Mouse (Mus musculus): ENCODE measurements around the gene Tnnt2. TPM values are rescaled to one million over a fixed set of nuclear protein-coding genes. Genes with fewer than 3 reads are reported as not detected.

The Tnnt2 gene
- polyA plus RNA-seq, 1 experiment from 2014 or later = 0.58 TPM

GRCm38 (mm10) chr1:135892764-135893163 lies 56.6 kb downstream of the Tnnt2 start:
- Histone ChIP-seq H3K27ac (replicated peaks) (no peak overlapping the region), H3K4me3 (no peak overlapping the region), H3K27me3 (no peaks in the 10 kb centered on the region), H3K4me1 (replicated peaks) (no peaks in the 10 kb centered on the region), H3K4me2 (no peak overlapping the region), H3K9me3 (no peaks in the 10 kb centered on the region), H3K9ac (no peak overlapping the region), H3K36me3 (no peaks in the 10 kb centered on the region)
- 87% methylated on average over 6 of the region's 6 CpGs for WGBS
- ATAC-seq (ENCODE audit: low FRiP score, low read depth) = no peak

- H3K27me3 ChIP-seq = no peaks in the 10 kb centered on the region
- H3K36me3 ChIP-seq = no peaks in the 10 kb centered on the region
- WGBS = 90% methylated on average over 3 of the region's 3 CpGs
- H3K4me3 ChIP-seq = no peak overlapping the region
- no peaks in the 10 kb centered on the region for H3K4me1 ChIP-seq (replicated peaks)
- no peak for ATAC-seq (ENCODE audit: low FRiP score, low read depth)
- H3K27ac ChIP-seq (replicated peaks) = no peak overlapping the region
- H3K9me3 ChIP-seq = no peaks in the 10 kb centered on the region
- no peak overlapping the region for H3K4me2 ChIP-seq
- H3K9ac ChIP-seq = no peak overlapping the region
Observed at GRCm38 (mm10) chr1:135893377-135893776, 57.2 kb downstream of the Tnnt2 start.

- Histone ChIP-seq H3K4me1 (replicated peaks) (no peaks in the 10 kb centered on the region), H3K9me3 (no peaks in the 10 kb centered on the region), H3K9ac (no peak overlapping the region), H3K36me3 (no peaks in the 10 kb centered on the region), H3K27ac (replicated peaks) (no peak overlapping the region), H3K27me3 (no peaks in the 10 kb centered on the region), H3K4me3 (no peak overlapping the region), H3K4me2 (no peak overlapping the region)
- 89% methylated on average over 4 of the region's 4 CpGs for WGBS
- ATAC-seq (ENCODE audit: low FRiP score, low read depth) = no peak
Observed at GRCm38 (mm10) chr1:135895367-135895766, 59.2 kb downstream of the Tnnt2 start.

DNA sequence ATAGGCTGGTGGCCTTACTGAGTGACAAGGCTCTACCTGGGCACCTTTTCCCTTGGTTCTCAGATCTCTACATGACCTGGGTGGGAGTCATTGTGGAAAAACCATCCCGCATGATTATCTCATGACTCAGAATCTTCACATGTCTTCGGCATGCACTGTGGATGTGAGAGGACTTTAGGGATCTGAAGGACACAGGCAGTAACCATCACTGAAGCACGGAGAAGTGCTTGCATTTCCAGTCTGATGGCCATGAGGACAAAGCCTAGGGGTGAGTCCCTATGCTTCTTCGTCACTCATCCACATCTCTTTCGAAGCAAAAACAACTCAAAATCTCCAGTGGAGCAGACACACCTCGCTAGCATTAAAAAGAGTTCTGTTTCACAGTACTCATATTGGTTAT lies 63.1 kb downstream of the Tnnt2 start:
- Histone ChIP-seq H3K4me3 (no peak overlapping the region), H3K4me2 (no peak overlapping the region), H3K9ac (no peak overlapping the region), H3K4me1 (replicated peaks) (no peaks in the 10 kb centered on the region), H3K36me3 (no peaks in the 10 kb centered on the region), H3K9me3 (no peaks in the 10 kb centered on the region), H3K27ac (replicated peaks) (no peak overlapping the region), H3K27me3 (no peaks in the 10 kb centered on the region)
- WGBS = 87% methylated on average over 6 of the region's 6 CpGs
- ATAC-seq (ENCODE audit: low FRiP score, low read depth) = no peak

- 71% methylated on average over 7 of the region's 7 CpGs for WGBS
- Histone ChIP-seq H3K36me3 (no peaks in the 10 kb centered on the region), H3K4me1 (replicated peaks) (no peaks in the 10 kb centered on the region), H3K9me3 (no peaks in the 10 kb centered on the region), H3K27ac (replicated peaks) (no peak overlapping the region), H3K9ac (no peak overlapping the region), H3K4me3 (no peak overlapping the region), H3K27me3 (no peaks in the 10 kb centered on the region), H3K4me2 (no peak overlapping the region)
- no peak for ATAC-seq (ENCODE audit: low FRiP score, low read depth)
Observed at GRCm38 (mm10) chr1:135899991-135900515, 63.9 kb downstream of the Tnnt2 start.

Other genes with a start within 250 kb of the Tnnt2 start
- gene Nav1, start 229.1 kb upstream of the Tnnt2 start, polyA plus RNA-seq (2015; fragmentation: Nextera tagmentation; extraction: Ambion mirVana) = 47.8 and 51.3 TPM in 2 replicates
- gene Csrp1, start 116.3 kb upstream of the Tnnt2 start, polyA plus RNA-seq (2015; fragmentation: Nextera tagmentation; extraction: Ambion mirVana) = 17.7 and 19.6 TPM in 2 replicates
- gene Phlda3, start 70.2 kb upstream of the Tnnt2 start, polyA plus RNA-seq (2015; fragmentation: Nextera tagmentation; extraction: Ambion mirVana) = 34.9 and 39.9 TPM in 2 replicates
- 1.3 and 1.8 TPM in 2 replicates for gene Tnni1, start 56.9 kb upstream of the Tnnt2 start, polyA plus RNA-seq (2015; fragmentation: Nextera tagmentation; extraction: Ambion mirVana)
- 0.78 and 0.80 TPM in 2 replicates for gene Lad1, start 17.8 kb upstream of the Tnnt2 start, polyA plus RNA-seq (2015; fragmentation: Nextera tagmentation; extraction: Ambion mirVana)
- gene Pkp1, start 82.9 kb downstream of the Tnnt2 start, polyA plus RNA-seq (2015; fragmentation: Nextera tagmentation; extraction: Ambion mirVana) = 0.08 and 0.19 TPM in 2 replicates
- gene Igfn1, start 170.0 kb downstream of the Tnnt2 start, polyA plus RNA-seq (2015; fragmentation: Nextera tagmentation; extraction: Ambion mirVana) = 0.05 TPM in 1 of 2 replicates, not detected in the other
- 178 and 179 TPM in 2 replicates for gene Tmem9, start 171.8 kb downstream of the Tnnt2 start, polyA plus RNA-seq (2015; fragmentation: Nextera tagmentation; extraction: Ambion mirVana)
- 0.39 TPM in 1 of 2 replicates, not detected in the other for gene Ascl5, start 214.4 kb downstream of the Tnnt2 start, polyA plus RNA-seq (2015; fragmentation: Nextera tagmentation; extraction: Ambion mirVana)
- gene Cacna1s, start 216.4 kb downstream of the Tnnt2 start, polyA plus RNA-seq (2015; fragmentation: Nextera tagmentation; extraction: Ambion mirVana) = 0.32 TPM in 1 of 2 replicates, not detected in the other